Mouse (Mus musculus): Measurements from ENCODE around the gene Son. TPM values are rescaled to one million over a fixed set of nuclear protein-coding genes. Genes with fewer than 3 reads are reported as not detected.

The Son gene
- polyA plus RNA-seq, 1 experiment from 2014 or later: 129 TPM

DNA sequence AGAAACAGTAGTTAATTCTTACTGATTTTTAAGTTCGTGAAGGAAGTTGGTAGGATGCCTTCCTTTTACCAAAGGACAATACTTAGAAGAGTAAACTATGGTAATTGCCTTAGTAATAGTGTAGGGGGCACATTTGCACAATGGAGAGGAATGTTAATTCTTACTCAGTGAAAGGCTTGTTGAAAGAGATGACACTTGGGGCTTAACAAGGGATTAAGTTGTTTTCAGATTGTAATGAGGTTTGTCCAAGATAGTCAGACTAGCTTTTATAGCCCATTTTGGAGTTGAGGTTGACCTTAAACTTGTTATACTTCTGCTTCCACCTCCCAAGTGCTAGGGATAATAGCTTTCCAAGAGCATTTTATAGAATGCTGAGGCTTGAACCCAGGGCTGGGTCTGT is 14.1 kb downstream of the Son start:
- WGBS: 23% methylated on average over 1 of the region's 1 CpGs
- no peak for ATAC-seq
- Histone ChIP-seq H3K9me3 (ENCODE audit: control insufficient read depth, low read length) (no peaks in the 10 kb centered on the region), H3K27me3 (replicated peaks; ENCODE audit: control insufficient read depth, insufficient read depth, low read length) (no peaks in the 10 kb centered on the region), H3K36me3 (ENCODE audit: control insufficient read depth, insufficient read depth) (peaks cover 79% of the 10 kb centered on the region), H3K9ac (replicated peaks; ENCODE audit: low read depth, low read length) (no peak overlapping the region), H3K27ac (ENCODE audit: low read length) (no peak overlapping the region), H3K4me3 (replicated peaks; ENCODE audit: low read length) (no peak overlapping the region), H3K4me2 (ENCODE audit: low read length) (no peak overlapping the region), H3K4me1 (replicated peaks; ENCODE audit: control insufficient read depth, insufficient read depth, low read length) (peaks cover 5% of the 10 kb centered on the region)

DNA sequence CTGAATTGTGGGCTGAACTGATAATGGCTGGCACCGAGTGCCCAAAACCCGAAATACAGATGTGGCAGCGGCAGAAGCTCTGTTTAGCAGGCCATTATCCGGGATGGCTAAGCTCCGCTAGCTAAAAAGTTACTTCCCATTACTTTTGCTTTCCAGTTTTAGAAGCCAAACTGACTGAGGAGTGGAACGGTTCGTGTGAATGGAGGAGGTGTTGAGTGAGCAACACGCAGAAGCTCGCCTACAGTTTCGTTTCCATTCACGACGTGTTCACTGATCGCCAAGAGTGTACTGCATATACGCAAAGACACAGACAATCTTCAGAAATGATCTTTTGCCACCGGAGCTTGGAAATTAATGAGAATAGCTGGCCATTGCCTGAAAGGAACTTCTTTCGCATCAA is 15.0 kb downstream of the Son start:
- peaks cover 5% of the 10 kb centered on the region for H3K4me1 ChIP-seq (replicated peaks; ENCODE audit: control insufficient read depth, insufficient read depth, low read length)

DNA sequence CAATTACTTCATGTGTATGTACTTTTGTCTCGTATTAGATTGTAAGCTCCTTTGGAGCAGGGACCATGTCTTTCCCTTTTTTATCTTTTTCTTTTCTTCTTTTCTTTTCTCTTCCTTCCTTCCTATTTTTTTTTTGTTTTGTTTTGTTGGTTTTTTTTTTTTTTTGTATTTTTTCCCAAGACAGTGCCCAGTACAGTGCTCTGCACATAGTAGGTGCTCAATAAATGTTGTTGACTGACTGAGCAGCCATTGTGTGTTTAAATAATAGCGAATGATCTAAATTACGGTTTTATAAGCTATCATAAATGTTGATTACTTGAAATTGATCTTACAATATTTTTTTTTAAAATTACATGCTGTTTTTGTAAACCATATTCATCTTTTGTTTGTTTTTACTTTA is 16.5 kb downstream of the Son start:
- H3K4me1 ChIP-seq (replicated peaks; ENCODE audit: control insufficient read depth, insufficient read depth, low read length): peaks cover 5% of the 10 kb centered on the region
- H3K4me3 ChIP-seq (replicated peaks; ENCODE audit: low read length): no peak overlapping the region
- H3K27me3 ChIP-seq (replicated peaks; ENCODE audit: control insufficient read depth, insufficient read depth, low read length): no peaks in the 10 kb centered on the region
- no peak overlapping the region for H3K9ac ChIP-seq (replicated peaks; ENCODE audit: low read depth, low read length)
- peaks cover 60% of the 10 kb centered on the region for H3K36me3 ChIP-seq (ENCODE audit: control insufficient read depth, insufficient read depth)
- no peaks in the 10 kb centered on the region for H3K9me3 ChIP-seq (ENCODE audit: control insufficient read depth, low read length)
- ATAC-seq: no peak
- H3K4me2 ChIP-seq (ENCODE audit: low read length): no peak overlapping the region
- WGBS: 95% methylated on average over 3 of the region's 3 CpGs
- H3K27ac ChIP-seq (ENCODE audit: low read length): no peak overlapping the region

More for the DNA sequence above, 15.0 kb downstream of the Son start:
- peaks cover 75% of the 10 kb centered on the region for H3K36me3 ChIP-seq (ENCODE audit: control insufficient read depth, insufficient read depth)
- 90% methylated on average over 16 of the region's 16 CpGs for WGBS
- no peak for ATAC-seq
- H3K4me3 ChIP-seq (replicated peaks; ENCODE audit: low read length): no peak overlapping the region
- no peak overlapping the region for H3K4me2 ChIP-seq (ENCODE audit: low read length)
- no peaks in the 10 kb centered on the region for H3K9me3 ChIP-seq (ENCODE audit: control insufficient read depth, low read length)
- no peak overlapping the region for H3K27ac ChIP-seq (ENCODE audit: low read length)
- no peak overlapping the region for H3K9ac ChIP-seq (replicated peaks; ENCODE audit: low read depth, low read length)
- no peaks in the 10 kb centered on the region for H3K27me3 ChIP-seq (replicated peaks; ENCODE audit: control insufficient read depth, insufficient read depth, low read length)

DNA sequence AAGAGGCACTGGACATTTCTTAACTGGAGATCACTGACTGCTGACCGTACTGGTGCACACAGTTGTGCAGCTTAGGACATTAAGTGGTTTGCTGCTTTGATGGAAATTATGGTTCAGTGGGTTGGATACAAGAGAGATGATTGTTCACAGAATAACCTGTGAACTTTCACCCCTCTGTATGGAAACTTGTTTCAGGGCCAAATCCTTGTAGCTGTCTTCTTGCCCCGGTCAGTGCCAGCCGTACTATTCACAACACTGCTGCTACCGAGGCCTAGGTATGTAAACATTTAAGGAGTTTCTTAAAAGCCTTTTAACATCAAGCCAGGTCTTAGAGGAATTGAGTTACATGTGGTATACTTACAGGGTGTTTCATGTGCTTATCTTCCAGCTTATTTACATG is 27.2 kb downstream of the Son start:
- WGBS: 82% methylated on average over 4 of the region's 4 CpGs

DNA sequence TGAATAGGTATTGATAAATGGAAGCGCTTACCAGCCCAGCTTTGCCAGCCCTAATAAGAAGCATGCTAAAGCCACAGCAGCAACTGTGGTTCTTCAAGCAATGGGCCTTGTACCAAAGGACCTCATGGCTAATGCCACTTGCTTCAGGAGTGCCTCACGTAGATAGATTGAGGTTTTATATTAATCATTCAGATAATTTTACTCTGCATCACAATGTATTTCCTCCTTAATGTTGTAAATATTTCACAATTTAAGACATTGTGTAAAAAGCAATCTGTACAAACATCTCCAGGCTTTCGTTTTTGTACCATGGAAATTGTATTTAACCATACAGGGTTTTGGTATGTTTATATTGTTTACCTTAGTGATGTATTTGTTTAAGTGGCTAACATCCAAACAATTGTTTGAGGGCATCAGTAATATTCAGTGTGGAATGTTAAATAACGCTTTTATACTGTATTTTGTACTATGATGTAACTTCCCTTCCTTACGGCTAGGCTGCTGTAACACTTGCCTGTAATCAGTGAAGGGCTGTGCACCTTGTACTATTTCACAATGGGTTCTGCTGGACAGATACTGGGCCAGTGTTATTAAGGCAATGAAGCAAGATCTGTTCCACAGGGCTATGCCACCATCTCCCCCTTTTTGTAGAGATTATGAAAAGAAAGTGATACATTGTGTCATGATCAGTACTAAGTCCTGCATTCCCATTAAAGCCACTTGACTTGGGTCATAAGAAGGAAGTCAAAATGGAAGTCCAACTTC is 31.0 kb downstream of the Son start:
- H3K9me3 ChIP-seq (ENCODE audit: control insufficient read depth, low read length): no peaks in the 10 kb centered on the region
- no peaks in the 10 kb centered on the region for H3K27me3 ChIP-seq (replicated peaks; ENCODE audit: control insufficient read depth, insufficient read depth, low read length)
- H3K4me1 ChIP-seq (replicated peaks; ENCODE audit: control insufficient read depth, insufficient read depth, low read length): no peaks in the 10 kb centered on the region
- 88% methylated on average over 5 of the region's 5 CpGs for WGBS
- ATAC-seq: no peak
- no peak overlapping the region for H3K27ac ChIP-seq (ENCODE audit: low read length)
- H3K9ac ChIP-seq (replicated peaks; ENCODE audit: low read depth, low read length): no peak overlapping the region
- H3K4me2 ChIP-seq (ENCODE audit: low read length): no peak overlapping the region
- peaks cover 29% of the 10 kb centered on the region for H3K36me3 ChIP-seq (ENCODE audit: control insufficient read depth, insufficient read depth)
- no peak overlapping the region for H3K4me3 ChIP-seq (replicated peaks; ENCODE audit: low read length)

More for the DNA sequence above, 27.2 kb downstream of the Son start:
- no peak overlapping the region for H3K4me3 ChIP-seq (replicated peaks; ENCODE audit: low read length)
- ATAC-seq: no peak
- H3K36me3 ChIP-seq (ENCODE audit: control insufficient read depth, insufficient read depth): peaks cover 46% of the 10 kb centered on the region
- no peaks in the 10 kb centered on the region for H3K27me3 ChIP-seq (replicated peaks; ENCODE audit: control insufficient read depth, insufficient read depth, low read length)
- no peak overlapping the region for H3K27ac ChIP-seq (ENCODE audit: low read length)
- no peak overlapping the region for H3K4me2 ChIP-seq (ENCODE audit: low read length)
- no peak overlapping the region for H3K9ac ChIP-seq (replicated peaks; ENCODE audit: low read depth, low read length)
- H3K9me3 ChIP-seq (ENCODE audit: control insufficient read depth, low read length): no peaks in the 10 kb centered on the region
- no peaks in the 10 kb centered on the region for H3K4me1 ChIP-seq (replicated peaks; ENCODE audit: control insufficient read depth, insufficient read depth, low read length)

DNA sequence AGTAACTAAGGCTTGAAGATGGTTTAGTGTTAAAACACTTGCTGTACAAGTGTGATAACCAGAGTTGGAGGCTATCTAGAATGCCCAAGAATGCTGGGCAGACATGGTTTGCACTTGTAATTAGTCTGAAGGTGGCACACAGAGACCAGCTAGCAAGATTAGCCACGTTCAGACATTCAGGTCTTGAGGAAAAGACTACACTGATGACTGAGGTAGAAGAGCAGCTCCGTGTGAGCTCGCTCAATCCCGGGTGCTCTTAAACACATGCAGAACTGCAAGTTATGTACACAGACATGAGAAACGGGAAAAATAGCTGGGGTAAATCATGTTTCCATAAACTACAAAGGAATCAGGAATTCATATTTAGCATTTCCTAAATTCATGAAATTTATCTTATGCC is 33.4 kb downstream of the Son start:
- no peak overlapping the region for H3K4me2 ChIP-seq (ENCODE audit: low read length)
- no peak for ATAC-seq
- no peak overlapping the region for H3K4me3 ChIP-seq (replicated peaks; ENCODE audit: low read length)
- H3K27me3 ChIP-seq (replicated peaks; ENCODE audit: control insufficient read depth, insufficient read depth, low read length): no peaks in the 10 kb centered on the region
- H3K36me3 ChIP-seq (ENCODE audit: control insufficient read depth, insufficient read depth): peaks cover 24% of the 10 kb centered on the region
- H3K27ac ChIP-seq (ENCODE audit: low read length): no peak overlapping the region
- H3K9me3 ChIP-seq (ENCODE audit: control insufficient read depth, low read length): no peaks in the 10 kb centered on the region
- WGBS: 81% methylated on average over 5 of the region's 5 CpGs
- no peak overlapping the region for H3K9ac ChIP-seq (replicated peaks; ENCODE audit: low read depth, low read length)
- H3K4me1 ChIP-seq (replicated peaks; ENCODE audit: control insufficient read depth, insufficient read depth, low read length): no peaks in the 10 kb centered on the region

DNA sequence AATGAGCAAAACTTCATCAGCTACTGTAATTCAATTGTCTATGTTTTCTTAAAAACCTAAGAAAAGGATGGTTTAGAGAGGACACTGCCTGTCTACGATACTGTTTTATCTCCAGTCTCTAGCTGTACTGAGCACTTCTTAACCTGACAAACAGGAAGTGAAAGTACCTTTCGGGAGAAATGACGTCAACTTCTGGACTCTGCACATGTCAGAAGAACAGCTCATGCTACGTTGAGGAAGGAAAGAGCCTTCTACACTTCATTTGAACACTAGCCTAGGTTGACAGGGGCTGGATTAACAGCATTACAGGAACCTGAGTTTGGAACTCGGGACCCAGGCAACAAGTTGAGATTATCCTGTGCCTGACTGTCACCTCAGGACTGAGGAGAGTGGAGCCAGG is 38.2 kb downstream of the Son start:
- 91% methylated on average over 5 of the region's 5 CpGs for WGBS
- Histone ChIP-seq H3K9ac (replicated peaks; ENCODE audit: low read depth, low read length) (no peak overlapping the region), H3K9me3 (ENCODE audit: control insufficient read depth, low read length) (no peaks in the 10 kb centered on the region), H3K36me3 (ENCODE audit: control insufficient read depth, insufficient read depth) (peaks cover 4% of the 10 kb centered on the region; the same call in 1 of the 2 replicates), H3K4me3 (replicated peaks; ENCODE audit: low read length) (no peak overlapping the region), H3K27ac (ENCODE audit: low read length) (no peak overlapping the region), H3K4me1 (replicated peaks; ENCODE audit: control insufficient read depth, insufficient read depth, low read length) (peaks cover 17% of the 10 kb centered on the region), H3K27me3 (replicated peaks; ENCODE audit: control insufficient read depth, insufficient read depth, low read length) (no peaks in the 10 kb centered on the region), H3K4me2 (ENCODE audit: low read length) (no peak overlapping the region)
- ATAC-seq: no peak

DNA sequence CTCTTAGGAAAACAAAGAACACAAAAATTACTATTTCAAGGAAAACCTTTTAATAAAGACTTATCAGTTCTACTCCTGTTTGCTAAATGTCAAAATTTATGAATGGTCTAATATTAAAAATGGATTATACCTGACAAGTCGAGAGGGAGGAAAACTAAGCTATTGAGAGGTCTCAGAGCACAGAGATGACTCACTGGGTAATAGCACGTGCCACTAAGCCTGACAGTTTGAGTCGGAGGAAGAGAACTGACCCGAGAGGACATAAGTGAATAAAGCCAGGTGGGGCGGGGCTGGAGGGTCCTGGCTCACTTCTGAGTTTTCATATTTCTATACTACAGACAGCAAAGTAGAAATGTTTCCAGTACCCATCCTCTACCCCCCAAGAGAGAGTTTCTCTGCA is 39.1 kb downstream of the Son start:
- no peaks in the 10 kb centered on the region for H3K9me3 ChIP-seq (ENCODE audit: control insufficient read depth, low read length)
- H3K4me3 ChIP-seq (replicated peaks; ENCODE audit: low read length): no peak overlapping the region
- no peak overlapping the region for H3K4me2 ChIP-seq (ENCODE audit: low read length)
- H3K27ac ChIP-seq (ENCODE audit: low read length): no peak overlapping the region
- peaks cover 2% of the 10 kb centered on the region; the same call in 1 of the 2 replicates for H3K36me3 ChIP-seq (ENCODE audit: control insufficient read depth, insufficient read depth)
- H3K9ac ChIP-seq (replicated peaks; ENCODE audit: low read depth, low read length): no peak overlapping the region
- no peak for ATAC-seq
- peaks cover 17% of the 10 kb centered on the region for H3K4me1 ChIP-seq (replicated peaks; ENCODE audit: control insufficient read depth, insufficient read depth, low read length)
- no peaks in the 10 kb centered on the region for H3K27me3 ChIP-seq (replicated peaks; ENCODE audit: control insufficient read depth, insufficient read depth, low read length)
- WGBS: 88% methylated on average over 5 of the region's 5 CpGs

DNA sequence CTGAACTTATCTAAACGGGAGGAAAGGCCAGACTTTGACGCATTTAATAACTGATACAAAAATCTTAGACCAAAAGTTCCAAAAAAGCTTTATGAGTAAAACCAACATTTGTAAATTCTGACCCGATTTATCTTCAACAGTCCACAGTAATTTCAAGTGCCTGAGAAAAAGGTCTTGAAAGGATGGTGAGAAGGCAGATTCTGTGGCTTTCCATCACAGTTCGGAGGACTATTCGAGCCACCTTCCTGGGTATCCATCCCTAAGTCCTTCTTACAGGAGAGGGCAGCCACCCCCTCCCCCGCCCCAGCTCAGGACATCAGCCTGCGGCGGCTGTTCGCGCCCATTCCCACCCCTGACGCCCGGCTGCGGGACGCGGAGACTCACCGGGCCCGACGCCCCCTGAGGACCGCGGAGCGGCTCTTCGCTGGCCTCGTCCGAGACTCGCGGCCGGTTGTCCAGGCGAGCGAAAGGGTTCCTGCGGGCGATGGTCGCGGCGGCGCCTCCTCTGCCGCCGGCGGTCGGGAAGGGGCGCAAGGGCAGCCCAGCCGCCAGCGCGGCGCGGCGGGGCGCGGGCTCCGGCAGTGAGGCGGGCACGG is 40.8 kb downstream of the Son start:
- H3K9me3 ChIP-seq (ENCODE audit: control insufficient read depth, low read length): no peaks in the 10 kb centered on the region
- H3K4me1 ChIP-seq (replicated peaks; ENCODE audit: control insufficient read depth, insufficient read depth, low read length): peaks cover 17% of the 10 kb centered on the region
- H3K4me2 ChIP-seq (ENCODE audit: low read length): peak overlapping the region; percentile 77
- H3K9ac ChIP-seq (replicated peaks; ENCODE audit: low read depth, low read length): peak overlapping the region; percentile 87
- under 1% methylated on average over 51 of the region's 51 CpGs for WGBS
- peaks cover 2% of the 10 kb centered on the region; the same call in 1 of the 2 replicates for H3K36me3 ChIP-seq (ENCODE audit: control insufficient read depth, insufficient read depth)
- H3K27me3 ChIP-seq (replicated peaks; ENCODE audit: control insufficient read depth, insufficient read depth, low read length): no peaks in the 10 kb centered on the region
- H3K27ac ChIP-seq (ENCODE audit: low read length): peak overlapping the region; percentile 81
- H3K4me3 ChIP-seq (replicated peaks; ENCODE audit: low read length): peak overlapping the region; percentile 89
- peak; percentile 47 for ATAC-seq

Measured in forebrain, embryonic 16.5 days (tissue).